Mouse (Mus musculus) lung, postnatal 25 days (tissue): ENCODE measurements around the gene Tmed6.
"Not testable (repeated sequence)": the region's sequence is repeated elsewhere in the genome, so short reads cannot be mapped to it uniquely, and the experiment has no call there.

ENCODE experiments used
- DNase-seq: peaks from one replicate; pipeline ENCODE4 v3.0.0; 2022; ENCODE audit warnings: low spot score

Tmed6 gene

DNA sequence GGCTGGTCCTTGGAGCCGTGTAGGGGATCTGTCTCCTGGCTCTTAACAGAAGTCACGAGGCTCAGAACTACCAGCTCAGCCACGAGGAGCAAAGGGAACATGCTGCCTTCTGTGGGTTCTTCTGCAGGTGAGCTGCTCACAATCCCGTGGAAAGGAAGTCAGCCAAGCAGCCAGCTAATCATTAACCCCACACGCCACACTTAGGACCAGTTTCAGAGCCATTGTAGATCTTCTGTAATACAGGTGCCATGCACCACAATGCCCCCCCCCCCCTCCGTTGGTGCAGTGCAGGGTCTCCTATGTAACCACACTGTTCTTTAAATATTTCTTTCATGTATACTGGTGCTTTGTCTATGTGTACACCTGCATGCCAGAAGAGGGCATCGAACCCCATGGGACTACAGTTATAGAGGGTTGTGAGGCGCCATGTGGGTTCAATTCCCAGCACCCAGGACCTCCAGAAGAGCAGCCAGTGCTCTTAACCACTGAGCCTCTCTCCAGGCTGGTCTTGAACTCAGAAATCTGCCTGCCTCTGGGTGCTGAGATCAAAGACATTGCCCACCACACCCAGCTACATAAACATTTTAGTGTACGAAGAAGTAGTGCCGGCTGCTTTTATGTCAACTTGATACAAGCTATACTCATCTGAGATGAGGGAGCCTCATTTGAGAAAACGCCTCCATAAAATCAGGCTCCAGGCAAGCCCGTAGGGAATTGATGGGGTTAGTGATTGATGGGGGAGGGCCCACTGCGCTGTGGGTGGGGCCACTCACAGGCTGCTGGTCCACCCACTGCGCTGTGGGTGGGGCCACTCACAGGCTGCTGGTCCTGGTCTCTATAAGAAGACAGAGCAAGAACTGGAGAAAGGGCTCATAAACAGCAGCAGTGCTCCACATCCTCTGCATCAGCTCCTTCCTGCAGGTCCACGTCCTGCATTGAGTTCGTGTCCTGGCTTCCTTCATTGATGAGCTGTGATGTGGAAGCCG, at the start of gene Tmed6:
Gene Tmed6 (minus strand): TSS at position 134 of the 986 bp plus-strand sequence.
- peak; percentile 43 for DNase-seq

DNA sequence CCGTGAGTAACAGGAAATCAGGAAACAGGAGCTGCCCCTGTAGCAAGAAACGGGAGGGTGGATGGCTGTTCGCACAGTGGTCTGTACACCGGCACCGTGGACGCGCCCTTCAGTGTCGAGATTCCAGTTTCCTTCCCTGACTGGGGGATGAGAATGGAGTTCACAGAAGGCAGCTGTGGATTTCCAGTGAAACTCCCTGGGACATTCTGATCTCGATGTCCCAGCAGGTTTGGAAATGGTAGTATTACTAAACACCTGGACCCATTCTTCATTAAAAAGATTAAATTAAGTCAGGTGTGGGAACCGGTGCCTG, 49.5 kb upstream of the Tmed6 start:
- DNase-seq: no peak

DNA sequence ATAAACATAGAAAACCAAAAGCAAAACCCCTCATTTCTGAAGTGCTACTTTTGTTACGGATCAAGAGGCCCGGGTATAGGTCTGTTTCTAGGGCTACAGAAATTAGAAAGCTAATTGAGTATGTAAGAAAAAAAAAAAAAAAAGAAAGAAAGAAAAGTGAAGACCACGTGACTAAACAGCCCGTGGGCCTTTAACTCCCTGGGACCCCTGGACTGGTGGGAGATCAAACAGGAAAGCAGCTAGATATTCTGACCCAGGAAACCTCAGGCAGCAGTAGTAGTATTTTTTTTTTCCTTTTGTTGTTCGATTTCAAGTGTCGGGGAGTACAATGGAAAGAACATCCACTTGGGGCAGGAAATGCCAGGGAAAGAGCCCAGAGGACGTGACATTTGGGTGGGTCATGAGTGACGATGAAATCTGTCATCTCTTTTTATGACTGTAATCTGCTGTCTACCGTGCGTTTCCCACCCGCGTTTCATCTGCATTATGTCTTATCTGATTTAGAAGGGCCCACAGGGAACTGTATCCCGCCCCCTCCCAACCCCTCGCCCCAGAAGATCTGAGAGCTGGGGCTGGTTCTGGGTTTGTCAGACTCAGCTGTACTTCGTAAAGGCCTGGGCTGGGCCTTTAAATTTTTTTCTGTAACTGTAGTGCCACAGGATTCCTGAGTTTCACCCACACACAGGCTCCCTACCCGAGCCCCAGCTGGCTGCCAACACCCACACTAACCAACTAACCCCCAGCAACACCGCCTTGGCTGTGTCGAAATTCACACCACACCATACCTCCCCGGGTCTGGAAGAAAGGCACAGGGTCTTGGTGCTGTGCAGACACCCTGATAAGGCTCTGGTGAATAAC, 48.9 kb upstream of the Tmed6 start:
- DNase-seq: no peak

DNA sequence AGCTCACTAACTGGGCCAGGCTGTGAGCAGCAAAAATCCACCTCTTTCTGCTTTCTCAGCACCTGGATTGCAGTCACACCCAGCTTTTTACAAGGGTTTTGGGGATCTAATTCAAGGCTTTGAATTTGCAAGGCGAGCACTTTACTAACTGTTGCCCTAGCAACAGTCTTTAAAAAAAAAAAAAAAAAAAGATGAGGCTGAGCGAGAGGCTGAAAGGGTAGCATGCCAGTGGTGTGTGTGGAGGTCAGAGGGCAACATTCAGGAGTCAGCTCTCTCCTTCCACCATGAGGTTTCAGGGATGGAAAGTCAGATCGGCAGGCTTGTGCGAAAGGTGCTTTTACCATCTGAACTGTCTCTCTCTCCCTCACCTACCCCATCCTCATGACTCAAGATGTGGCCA, 47.8 kb upstream of the Tmed6 start:
- no peak for DNase-seq

DNA sequence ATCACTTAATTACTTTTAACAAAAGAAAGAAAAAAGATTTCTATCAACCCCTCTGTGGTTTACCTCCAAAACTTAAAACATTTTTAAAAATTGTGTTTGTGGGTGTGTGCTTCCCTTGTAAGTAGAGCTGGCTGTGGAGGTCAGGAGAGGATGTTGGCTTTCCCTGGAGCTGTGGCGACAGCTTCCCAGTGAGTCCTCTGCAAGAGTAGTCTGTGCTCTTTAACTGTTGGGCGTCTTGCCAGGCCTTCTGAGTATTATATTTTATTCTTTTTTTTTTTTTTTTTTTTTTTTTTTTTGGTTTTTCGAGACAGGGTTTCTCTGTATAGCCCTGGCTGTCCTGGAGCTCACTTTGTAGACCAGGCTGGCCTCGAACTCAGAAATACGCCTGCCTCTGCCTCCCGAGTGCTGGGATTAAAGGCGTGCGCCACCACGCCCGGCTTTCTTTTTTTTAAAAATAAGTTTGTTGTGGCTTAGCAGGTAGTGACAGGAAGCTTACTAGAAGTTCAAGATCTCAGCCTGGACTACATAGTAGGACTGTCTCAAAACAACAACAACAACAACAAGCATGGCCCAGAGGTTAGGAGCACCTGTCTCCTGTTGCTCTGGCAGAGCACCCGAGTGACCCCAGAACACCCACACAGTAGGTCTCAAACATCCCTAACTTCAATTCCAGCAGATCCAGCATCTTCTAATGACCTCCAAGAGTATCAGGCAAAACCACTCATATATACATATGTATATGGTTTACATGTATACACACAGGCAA, 46.1 kb upstream of the Tmed6 start:
- DNase-seq: no peak

DNA sequence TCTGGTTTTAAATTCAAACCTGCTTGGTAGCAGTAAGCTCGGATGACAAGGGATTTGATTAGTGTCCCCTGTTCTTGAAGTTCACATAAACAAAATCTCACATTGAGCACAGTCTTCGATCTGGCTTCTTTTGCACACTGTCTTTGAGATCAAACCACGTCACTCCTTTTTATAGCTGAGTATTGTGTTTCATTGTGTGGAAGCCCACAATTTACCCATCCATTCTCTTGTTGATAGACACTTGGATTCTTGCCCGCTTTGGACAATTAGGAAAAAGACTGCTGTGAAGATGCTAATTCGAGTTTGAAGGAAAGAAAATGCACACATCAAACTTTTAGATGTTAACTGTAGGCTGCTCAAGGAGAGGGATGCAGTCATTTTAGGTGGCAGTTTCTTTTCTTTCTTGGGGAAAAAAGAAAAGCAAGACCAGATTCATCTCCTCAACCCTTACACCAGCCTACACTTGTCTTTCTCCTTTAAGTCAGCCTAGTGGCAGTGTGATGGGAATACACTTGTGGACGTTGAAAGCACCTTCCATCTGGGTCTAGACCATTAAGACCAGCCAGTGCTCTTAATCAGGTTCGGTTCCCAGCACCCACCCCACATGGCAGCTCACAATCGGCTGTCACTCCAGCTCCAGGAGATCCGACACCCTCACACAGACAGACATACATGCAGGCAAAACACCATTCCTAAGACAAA, 45.3 kb upstream of the Tmed6 start:
- DNase-seq: no peak

DNA sequence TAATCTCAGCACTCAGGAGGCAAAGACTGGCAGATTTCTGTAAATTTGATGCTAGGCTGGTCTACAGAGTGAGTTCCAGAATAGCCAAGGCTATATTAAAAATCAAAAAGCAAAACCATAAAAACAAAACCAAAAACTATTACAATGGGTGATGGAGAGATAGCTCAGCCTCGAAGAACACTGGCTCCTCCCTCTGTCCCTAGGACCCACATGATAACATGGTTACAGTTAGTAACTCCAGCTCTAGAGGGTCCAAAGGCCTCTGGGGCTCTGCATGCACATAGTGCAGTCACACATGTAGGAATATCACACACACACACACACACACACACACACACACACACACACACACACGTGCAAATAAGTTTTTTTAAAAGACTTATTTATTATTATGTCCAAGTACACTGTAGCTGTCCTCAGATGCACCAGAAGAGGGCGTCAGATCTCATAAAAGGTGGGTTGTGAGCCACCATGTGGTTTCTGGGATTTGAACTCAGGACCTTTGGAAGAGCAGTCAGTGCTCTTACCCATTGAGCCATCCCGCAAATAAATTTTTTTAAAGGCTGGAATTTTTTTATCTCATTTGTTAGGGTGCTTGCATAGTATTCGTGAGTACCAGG, 44.5 kb upstream of the Tmed6 start:
- no peak for DNase-seq

DNA sequence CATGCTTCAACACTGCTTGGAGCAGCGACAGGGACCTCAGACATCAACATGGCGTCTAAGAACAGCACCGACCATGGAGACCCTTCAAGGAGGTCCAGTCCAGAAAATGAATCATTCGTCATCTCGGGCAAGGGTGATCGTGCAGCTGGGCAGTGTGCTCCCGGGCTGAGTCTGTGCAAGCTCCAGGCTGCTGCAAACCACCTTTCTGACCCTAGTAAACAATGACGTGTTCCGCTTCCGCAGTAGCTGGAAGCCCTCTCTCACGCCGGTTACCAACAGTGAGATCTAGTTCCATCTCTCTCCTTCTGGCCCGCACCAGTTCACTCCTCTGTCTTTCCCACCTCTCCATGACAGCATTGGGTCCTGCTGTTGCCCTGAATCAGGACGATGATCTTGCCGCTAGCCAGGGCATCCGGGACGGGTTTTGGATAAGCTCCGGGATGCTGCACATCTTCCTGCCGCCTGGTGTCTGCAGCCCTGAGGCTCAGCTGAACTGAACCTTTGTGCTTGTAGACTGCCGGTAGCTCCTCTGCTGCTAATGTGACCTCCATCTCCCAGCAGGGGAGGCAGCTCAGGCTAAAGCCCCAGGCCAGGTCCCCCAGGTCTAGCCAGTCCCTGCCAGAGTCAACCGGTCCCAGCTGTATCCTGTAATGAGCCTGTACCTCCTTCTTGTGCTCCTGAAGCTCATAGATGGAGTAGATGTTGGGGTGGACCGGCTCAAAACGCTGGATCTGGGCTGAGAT, 43.7 kb upstream of the Tmed6 start:
- DNase-seq: no peak

DNA sequence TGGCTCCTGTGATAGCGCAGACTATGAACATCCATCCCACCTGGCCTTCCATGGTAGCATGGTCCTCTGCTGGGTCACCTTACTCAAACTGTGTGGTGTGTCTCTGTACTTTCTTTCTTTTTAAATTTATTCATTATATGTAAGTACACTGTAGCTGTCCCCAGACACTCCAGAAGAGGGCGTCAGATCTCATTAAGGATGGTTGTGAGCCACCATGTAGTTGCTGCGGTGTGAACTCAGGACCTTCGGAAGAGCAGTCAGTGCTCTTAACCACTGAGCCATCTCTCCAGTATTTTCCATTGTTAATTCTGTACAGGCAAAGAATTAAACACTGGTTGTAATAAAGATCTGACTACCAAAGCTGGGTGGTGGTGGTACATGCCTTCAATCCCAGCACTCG, 42.6 kb upstream of the Tmed6 start:
- DNase-seq: not testable (repeated sequence)

DNA sequence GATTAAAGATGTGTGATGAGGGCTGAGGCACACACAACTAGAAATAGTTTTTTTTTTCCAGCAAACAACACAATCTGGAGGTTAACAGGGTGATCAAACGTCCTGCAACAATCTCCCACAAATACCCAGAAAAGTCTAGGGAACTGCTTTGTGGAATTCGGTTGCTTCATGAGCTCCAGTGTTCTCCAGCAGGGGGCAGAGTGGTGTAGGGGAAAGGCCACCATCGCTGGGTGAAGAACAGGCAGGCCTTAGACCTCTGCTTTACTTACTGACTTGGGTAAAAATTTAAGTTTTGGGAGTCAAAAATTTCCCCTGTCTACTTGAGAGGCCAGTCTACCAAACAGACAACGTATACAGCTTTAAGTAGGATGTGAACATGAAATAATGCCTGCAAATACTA, 39.1 kb upstream of the Tmed6 start:
- peak; percentile 79 for DNase-seq

DNA sequence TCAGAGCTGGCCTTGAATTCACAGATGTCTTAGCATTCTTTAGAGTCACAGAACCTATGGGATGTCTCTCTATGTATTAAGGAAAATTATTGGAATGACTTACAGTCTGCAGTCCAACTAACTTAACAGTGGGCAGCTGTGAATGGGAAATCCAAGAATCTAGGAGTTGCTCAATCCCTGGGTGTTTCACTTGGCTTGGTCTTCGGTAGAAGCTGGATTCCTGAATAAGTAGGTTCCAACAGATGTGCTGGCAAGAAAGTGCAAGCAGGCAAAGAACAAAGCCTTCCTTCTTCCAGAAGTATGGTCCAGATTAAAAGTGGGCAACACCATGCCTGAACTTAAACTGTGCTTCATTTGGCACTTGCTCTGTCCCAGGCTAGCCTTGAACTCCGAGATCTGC, 35.2 kb upstream of the Tmed6 start:
- no peak for DNase-seq

DNA sequence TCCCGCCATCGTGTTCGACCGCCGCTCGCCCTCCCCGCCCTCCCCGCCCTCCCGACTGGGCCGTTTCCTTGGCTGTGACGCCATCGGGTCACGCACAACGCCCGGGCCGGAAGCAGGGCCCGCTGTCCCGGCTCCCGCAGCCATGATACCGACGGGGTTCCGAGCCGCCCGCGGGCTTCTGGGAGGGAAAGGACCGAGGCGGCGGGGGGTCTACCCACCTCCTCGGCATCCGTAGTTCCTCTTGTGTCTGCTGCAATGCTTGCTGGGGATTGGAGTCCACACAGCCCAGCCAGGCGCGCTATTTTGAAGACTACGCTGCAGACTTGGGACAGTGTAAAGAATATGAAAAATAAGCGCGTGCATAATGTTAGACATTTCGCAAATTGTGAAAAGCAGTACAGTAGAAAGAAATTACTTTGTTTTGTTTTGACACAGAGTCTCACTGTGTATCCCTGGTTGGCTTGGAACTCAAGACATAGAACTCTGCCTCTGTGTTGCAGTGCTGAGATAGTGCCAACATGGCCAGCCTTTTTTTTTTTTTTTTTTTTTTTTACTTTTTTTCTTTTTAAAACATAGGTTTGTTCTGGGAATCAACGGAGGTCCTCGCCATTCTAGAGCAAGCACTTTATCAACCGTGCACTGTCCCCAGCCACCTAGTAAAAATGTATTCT, 31.1 kb upstream of the Tmed6 start, which contains the start of gene Terf2:
Gene Terf2 (minus strand): TSS at position 182 of the 671 bp plus-strand sequence.
- DNase-seq: peak; percentile 96

DNA sequence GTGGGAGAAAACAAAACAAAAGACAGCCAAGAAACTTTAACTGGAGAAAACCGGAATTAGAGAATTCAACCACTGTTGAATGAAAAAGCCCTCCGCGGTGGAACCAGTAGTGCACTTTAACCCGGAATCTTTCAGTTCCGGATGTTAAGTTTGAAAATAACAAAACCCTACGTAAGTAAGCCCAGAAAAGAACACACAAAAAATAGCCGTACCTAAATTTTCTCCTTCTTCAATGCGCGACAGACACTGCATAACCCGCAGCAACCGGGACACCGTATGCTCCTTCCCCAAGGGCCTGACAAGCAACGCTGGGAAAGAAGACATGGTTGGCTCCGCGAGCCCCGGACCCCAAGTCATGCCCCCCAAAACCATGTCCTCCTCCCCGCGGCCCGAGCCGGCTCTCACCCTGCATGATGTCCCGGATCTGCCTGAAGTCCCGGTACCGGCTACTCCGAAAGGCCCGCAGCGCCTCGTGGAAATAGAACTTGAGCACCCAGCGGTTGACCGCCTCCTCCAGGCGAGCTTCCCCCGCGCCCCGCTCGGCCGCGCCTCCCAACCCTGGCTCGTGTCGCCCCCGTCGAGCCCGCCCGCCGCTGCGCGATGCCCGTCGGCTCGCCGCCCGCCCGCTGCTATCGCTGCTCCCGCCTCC, 30.4 kb upstream of the Tmed6 start:
- no peak for DNase-seq

DNA sequence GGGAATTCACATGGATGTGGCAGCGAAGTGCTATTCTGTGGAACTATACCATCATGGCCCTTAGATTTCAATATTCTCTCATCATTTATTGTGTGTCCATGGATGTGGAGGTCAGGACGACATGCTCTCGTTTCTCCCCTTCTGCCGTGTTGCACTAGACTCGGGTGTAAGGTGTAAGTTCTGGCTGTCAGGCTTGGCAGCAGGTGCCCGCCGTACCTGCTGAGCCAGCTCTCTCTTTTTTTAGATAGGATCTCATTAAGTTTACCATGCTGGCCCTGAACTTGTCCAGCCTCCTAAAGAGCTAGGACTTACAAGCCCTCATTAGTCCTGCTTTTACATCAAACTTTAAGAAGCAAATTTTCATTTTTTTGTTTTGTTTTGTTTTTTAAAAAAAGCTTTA, 25.1 kb upstream of the Tmed6 start:
- no peak for DNase-seq

DNA sequence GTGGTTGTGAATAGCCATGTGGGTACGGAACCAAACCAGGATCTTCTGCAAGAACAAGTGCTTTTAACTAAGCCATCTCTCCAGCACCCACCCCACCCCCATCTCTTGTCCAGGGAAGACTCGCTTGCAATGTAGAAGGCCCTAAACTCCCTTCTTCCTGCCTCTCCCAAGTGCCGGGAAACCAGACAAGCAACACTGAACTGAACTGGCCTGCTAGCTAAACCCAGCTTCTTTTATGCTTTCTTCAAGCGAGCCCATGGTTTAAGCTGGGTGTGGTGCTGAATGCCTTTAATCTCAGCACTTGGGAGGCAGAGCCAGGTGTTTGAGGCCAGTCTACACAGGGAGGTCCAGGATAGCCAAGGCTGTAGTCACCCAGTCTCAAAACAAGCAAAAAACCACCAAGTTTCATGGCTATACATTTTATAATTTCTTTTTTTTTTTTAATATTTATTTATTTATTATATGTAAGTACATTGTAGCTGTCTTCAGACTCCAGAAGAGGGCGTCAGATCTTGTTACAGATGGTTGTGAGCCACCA, 23.2 kb upstream of the Tmed6 start:
- DNase-seq: no peak

DNA sequence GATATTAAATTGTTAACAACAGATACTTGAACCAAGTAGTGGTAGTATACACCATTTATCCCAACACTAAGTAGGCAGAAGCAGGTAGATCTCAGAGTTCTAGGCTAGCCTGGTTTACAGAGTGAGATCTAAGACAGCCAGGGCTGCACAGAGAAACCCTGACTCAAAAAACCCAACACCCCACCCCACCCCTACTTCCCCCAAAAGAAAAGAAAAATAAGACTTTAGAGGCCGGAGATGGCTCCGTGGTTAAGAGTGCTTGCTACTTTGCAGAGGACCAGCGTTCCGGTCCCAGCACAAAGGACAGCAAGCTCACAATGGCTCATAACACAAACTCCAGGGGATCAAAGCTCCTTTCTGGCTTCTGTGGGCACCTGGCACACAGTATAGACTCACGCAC, 20.6 kb upstream of the Tmed6 start:
- no peak for DNase-seq

DNA sequence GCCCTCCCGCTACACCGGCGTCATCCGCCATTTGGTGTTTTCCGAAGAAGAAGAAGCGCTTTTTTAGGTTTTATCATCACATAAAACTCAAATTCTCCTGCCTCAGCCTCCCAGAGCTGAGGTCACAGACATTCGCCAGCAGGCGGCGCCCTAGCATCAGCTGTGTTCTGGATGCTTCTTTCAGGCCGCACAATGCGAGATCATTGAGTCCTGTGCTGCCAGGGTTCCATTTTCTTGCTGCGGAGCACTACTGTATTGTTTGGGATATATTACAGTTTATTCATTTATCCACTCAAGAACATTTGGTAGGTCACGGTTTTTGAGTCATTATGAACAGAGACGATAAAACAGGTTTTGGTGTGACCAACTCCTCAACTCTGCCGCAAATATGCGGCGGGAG, 19.9 kb upstream of the Tmed6 start:
- no peak for DNase-seq

DNA sequence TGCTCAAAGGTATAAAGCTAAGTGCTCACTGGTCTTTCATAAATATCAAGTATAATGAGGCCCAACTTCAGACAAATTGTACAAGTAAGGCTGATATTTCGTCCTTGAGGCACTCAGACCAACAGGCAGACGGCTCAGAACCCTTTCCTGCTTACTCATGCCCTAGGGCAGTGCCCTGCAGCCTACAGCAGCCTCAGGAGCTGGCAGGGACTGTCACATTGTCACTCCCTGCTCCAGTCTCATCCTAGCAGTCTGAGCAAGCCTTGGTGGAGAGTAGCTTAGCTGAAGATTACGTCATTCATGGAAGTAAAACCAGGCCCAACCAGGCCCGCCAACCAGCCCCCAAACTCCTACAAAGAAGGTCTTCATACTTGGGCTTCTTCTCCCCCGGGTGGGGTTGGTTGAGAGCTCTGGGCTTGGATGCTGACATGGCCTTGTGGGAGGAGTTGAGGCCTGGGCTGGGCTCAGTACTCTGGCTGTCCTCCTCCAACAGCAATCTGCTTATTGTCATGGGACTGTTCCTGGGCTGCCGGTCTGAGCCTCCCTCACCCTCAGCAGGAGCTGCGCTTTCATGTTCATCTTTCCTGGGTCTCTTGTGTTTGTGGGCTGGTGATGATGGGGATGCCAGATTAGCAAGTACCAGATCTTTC, 10.9 kb upstream of the Tmed6 start:
- DNase-seq: no peak

DNA sequence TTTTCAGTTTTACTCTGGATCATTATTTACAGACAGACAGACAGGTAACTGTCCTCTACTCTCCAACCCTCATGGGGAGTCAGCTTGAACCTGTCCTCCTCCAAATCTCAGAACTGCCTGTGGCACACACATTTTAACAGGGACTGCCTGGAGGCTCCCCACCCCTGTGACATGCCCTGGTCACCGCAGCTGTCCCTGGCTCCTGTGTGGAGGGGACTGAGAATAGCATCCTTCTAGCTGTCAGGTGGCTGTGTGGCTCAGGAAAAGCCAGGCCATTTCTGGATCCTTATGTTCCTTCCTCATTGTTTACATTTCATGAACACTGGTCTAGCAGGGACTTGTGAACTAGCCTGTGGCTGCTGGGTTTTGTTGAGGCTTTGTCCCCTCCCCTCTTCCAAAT, 8.7 kb upstream of the Tmed6 start:
- no peak for DNase-seq
